Mouse (Mus musculus) right cerebral cortex, postnatal 14 days (tissue): ENCODE data around the gene Wnt1.

ENCODE experiments used
- DNase-seq: peaks from one replicate; pipeline ENCODE4 v3.0.0; 2022

Wnt1 gene

DNA sequence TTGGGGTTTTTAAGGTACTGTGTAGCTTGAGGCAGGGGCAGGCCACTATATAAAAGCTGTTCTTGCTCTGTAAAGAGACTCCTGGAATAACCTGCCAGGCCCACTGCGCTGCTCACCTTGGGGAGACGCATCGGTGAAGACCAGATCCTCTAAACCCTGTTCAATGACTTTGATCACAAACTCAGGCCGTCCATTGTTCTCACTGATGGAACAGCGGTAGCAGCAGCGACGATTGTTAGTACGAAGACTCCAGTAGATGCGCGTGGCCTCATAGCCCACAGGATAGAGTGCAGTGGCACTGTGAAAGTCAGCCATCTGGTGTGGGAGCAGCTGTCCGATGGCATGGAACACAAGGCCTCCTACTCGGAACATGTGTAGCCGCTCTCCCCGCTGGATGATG lies 49.5 kb downstream of the Wnt1 start:
- no peak for DNase-seq

DNA sequence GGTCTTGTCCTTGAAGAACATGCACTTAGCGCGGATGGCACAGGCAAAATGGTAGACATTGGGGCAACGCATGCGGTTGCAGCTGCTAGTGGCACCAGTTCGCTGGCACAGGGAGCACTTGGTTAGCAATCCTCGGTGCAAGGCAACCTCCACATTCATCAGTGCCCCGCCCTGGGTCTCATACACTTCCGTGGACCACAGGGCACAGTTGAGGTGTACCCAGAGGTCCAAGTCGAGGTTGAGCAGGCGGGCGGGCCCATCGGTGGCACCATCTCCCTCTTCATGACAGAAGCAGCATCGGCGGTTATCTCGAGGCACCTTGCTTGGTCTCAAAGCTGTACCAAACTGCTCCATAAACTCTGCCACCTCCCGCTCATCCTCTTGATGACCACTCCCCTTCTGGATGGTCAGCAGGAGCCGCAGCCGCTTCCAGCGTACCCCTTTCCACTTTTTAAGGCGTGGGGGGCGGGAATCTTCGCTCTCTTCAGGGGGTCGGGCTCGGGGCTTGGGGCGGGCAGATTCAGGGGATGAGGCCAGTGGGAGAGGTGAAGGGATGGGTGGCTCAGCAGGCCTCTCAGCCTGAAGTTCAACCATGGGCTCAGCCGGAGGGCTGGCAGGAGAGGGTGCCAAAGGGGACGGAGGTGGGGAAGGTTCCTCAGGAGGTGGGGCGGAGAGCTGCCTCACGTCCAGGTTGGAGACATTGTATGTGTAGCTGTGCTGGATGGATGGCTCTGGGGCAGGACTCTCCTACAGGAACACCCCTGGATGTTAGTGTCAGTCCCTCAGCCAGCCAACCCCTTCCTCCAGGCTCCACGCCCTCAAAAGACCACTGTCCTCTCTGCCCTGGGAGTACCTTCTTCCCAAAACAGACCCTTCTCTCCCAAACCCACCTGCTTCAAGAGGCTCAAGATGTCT lies 50.3 kb downstream of the Wnt1 start:
- no peak for DNase-seq
